Mouse (Mus musculus) MEL (cell line): ENCODE measurements around the gene Gpatch11. TPM values are rescaled to one million over a fixed set of nuclear protein-coding genes. Genes with fewer than 3 reads are reported as not detected.

Experiments used
- DNase-seq: peaks from one replicate; pipeline ENCODE4 v3.0.0; 2011; ENCODE audit warnings: low read depth, low spot score
- H3K27ac ChIP-seq: 2 replicates; pipeline ENCODE4 v1.5.1; 2012; ENCODE audit warnings: low read depth, mild to moderate bottlenecking, control low read depth, low read length, moderate library complexity; ENCODE audit not compliant: control insufficient read depth
- H3K27me3 ChIP-seq, 2 experiments: fragments of 150-350 bp in 1 of 2; sonication (generic) in 1 of 2; 2 replicates each; pipeline ENCODE4 v1.6.1; 2012; ENCODE audit warnings: low read length in 2 of 2, mild to moderate bottlenecking in 2 of 2, improper control_type of control experiment in 1 of 2, moderate library complexity in 1 of 2; ENCODE audit not compliant: insufficient read depth in 2 of 2, control insufficient read depth in 1 of 2
- H3K36me3 ChIP-seq, 2 experiments: 2 replicates each; pipeline ENCODE4 v1.6.1; 2012 to 2014; ENCODE audit warnings: low read length in 2 of 2, improper control_type of control experiment in 1 of 2, inconsistent platforms in 1 of 2, mild to moderate bottlenecking in 1 of 2; ENCODE audit not compliant: insufficient read depth in 2 of 2, control insufficient read depth in 1 of 2
- H3K4me1 ChIP-seq, 2 experiments: fragments of 150-350 bp in 1 of 2; sonication (generic) in 1 of 2; 2 replicates each; pipeline ENCODE4 v1.6.1; 2012; ENCODE audit warnings: low read length in 2 of 2, improper control_type of control experiment in 1 of 2, mild to moderate bottlenecking in 1 of 2; ENCODE audit not compliant: insufficient read depth in 2 of 2, control insufficient read depth in 1 of 2
- H3K4me3 ChIP-seq, 2 experiments: fragments of 150-350 bp in 1 of 2; sonication (generic) in 1 of 2; 2 replicates each; pipeline ENCODE4 v1.5.1; 2012; ENCODE audit warnings: low read depth in 2 of 2, low read length in 2 of 2, mild to moderate bottlenecking in 2 of 2, moderate library complexity in 2 of 2, control low read depth in 1 of 2, improper control_type of control experiment in 1 of 2; ENCODE audit not compliant: control insufficient read depth in 1 of 2, insufficient read depth in 1 of 2
- H3K79me2 ChIP-seq: 2 replicates; pipeline ENCODE4 v1.6.1; 2012; ENCODE audit warnings: mild to moderate bottlenecking, low read length, moderate library complexity; ENCODE audit not compliant: control insufficient read depth, poor library complexity, insufficient read depth
- H3K9ac ChIP-seq: 2 replicates; pipeline ENCODE4 v1.6.1; 2012; ENCODE audit warnings: low read depth, mild to moderate bottlenecking, control low read depth, low read length, moderate library complexity; ENCODE audit not compliant: control insufficient read depth, poor library complexity, severe bottlenecking
- H3K9me3 ChIP-seq: fragments of 150-350 bp; sonication (generic); replicated peaks from 2 replicates; pipeline ENCODE4 v1.6.1; 2012; ENCODE audit warnings: mild to moderate bottlenecking, low read length, improper control_type of control experiment, moderate library complexity; ENCODE audit not compliant: insufficient read depth
- BHLHE40 ChIP-seq: IDR thresholded peaks from 2 replicates; pipeline ENCODE4 v1.6.1; 2012; ENCODE audit warnings: low read depth, mild to moderate bottlenecking, inconsistent platforms, low read length, improper control_type of control experiment, borderline replicate concordance
- CHD2 ChIP-seq: IDR thresholded peaks from 2 replicates; pipeline ENCODE4 v1.6.1; 2011; ENCODE audit warnings: low read length, improper control_type of control experiment
- CTCF ChIP-seq, 3 experiments: IDR thresholded peaks in 2 of 3; conservative IDR thresholded peaks in 1 of 3; 2 replicates each; pipeline ENCODE4 v1.5.1; 2011 to 2012; ENCODE audit warnings: low read length in 3 of 3, low read depth in 2 of 3, mild to moderate bottlenecking in 2 of 3, improper control_type of control experiment in 1 of 3, inconsistent platforms in 1 of 3, mixed read lengths in 1 of 3, moderate library complexity in 1 of 3; ENCODE audit not compliant: control insufficient read depth in 1 of 3, insufficient read depth in 1 of 3, poor library complexity in 1 of 3, severe bottlenecking in 1 of 3
- ELF1 ChIP-seq: IDR thresholded peaks from 2 replicates; pipeline ENCODE4 v1.6.1; 2014; ENCODE audit warnings: low read depth, mild to moderate bottlenecking, inconsistent platforms, low read length, improper control_type of control experiment, moderate library complexity
- ETS1 ChIP-seq: IDR thresholded peaks from 2 replicates; pipeline ENCODE4 v1.6.1; 2012; ENCODE audit warnings: low read depth, mild to moderate bottlenecking, inconsistent platforms, low read length, improper control_type of control experiment, moderate library complexity
- MYB ChIP-seq: IDR thresholded peaks from 2 replicates; pipeline ENCODE4 v1.6.1; 2011; ENCODE audit warnings: mild to moderate bottlenecking, low read depth, low read length, improper control_type of control experiment
- MYC ChIP-seq: IDR thresholded peaks from 2 replicates; pipeline ENCODE4 v1.6.1; 2011; ENCODE audit warnings: low read depth, mild to moderate bottlenecking, low read length, improper control_type of control experiment, moderate library complexity
- RAD21 ChIP-seq: IDR thresholded peaks from 2 replicates; pipeline ENCODE4 v1.6.1; 2011; ENCODE audit warnings: mild to moderate bottlenecking, low read depth, low read length, improper control_type of control experiment
- RCOR1 ChIP-seq: IDR thresholded peaks from 2 replicates; pipeline ENCODE4 v1.6.1; 2012; ENCODE audit warnings: low read depth, mild to moderate bottlenecking, inconsistent platforms, low read length, improper control_type of control experiment
- SMC3 ChIP-seq: IDR thresholded peaks from 2 replicates; pipeline ENCODE4 v1.6.1; 2011; ENCODE audit warnings: low read depth, low read length, improper control_type of control experiment
- USF1 ChIP-seq: IDR thresholded peaks from 2 replicates; pipeline ENCODE4 v1.6.1; 2014; ENCODE audit warnings: low read depth, mild to moderate bottlenecking, inconsistent platforms, low read length, improper control_type of control experiment, moderate library complexity
- ZC3H11A ChIP-seq: IDR thresholded peaks from 2 replicates; pipeline ENCODE4 v1.6.1; 2012; ENCODE audit warnings: low read depth, mild to moderate bottlenecking, inconsistent platforms, low read length, improper control_type of control experiment
- polyA plus RNA-seq, 2 experiments: library from polyadenylated mRNA; stranded (reverse) in 1 of 2; unstranded in 1 of 2; fragments of >175 nt in 1 of 2; fragments of >200 nt in 1 of 2; gene quantifications; 2 replicates each; pipeline versions ENCODE4 v1.2.1 to v1.2.4; 2012; ENCODE audit warnings: low replicate concordance in 2 of 2, low read depth in 1 of 2; ENCODE audit not compliant: insufficient read length in 2 of 2, insufficient read depth in 1 of 2, missing spikeins in 1 of 2
- total RNA-seq: library from RNA; depleted of rRNA; stranded (reverse); fragments of 300-350 nt; gene quantifications from 2 replicates; pipeline ENCODE4 v1.2.3, GENCODE M21; 2012; rRNA removed

Gpatch11 gene
- total and polyA plus RNA-seq, 3 experiments, result 10.3 to 12.4 TPM; not detected in 1

DNA sequence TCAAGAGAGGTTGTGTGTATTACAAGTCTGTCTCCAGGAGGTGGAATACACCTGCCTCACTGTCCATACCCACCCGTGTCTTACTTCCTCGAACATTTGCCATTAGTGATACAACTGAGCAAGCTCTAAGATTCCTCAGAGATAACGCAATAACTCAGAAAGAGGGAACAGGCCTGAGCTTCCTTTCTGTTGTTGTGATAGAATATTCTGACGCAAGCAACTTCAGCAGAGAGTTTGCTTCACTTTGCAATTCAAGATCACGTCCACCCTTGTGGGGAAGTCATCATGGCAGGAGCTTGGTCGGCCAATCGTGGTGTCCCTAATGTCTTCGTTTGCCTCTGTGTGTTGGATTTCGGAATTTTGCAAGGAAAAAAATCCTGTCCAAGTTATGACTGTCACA, 55.7 kb downstream of the Gpatch11 start:
- no peak for TF ChIP-seq ETS1
- no peak for TF ChIP-seq SMC3
- no peak for TF ChIP-seq RCOR1
- no peak for TF ChIP-seq ZC3H11A
- no peak for TF ChIP-seq MYB
- TF ChIP-seq CHD2, result no peak
- Histone ChIP-seq H3K4me3 (no peak overlapping the region), H3K27ac (no peak overlapping the region), H3K9me3 (no peaks in the 10 kb centered on the region), H3K36me3 (no peaks in the 10 kb centered on the region), H3K79me2 (no peaks in the 10 kb centered on the region), H3K9ac (no peak overlapping the region), H3K4me1 (no peaks in the 10 kb centered on the region), H3K27me3 (no peaks in the 10 kb centered on the region)
- DNase-seq, result no peak

DNA sequence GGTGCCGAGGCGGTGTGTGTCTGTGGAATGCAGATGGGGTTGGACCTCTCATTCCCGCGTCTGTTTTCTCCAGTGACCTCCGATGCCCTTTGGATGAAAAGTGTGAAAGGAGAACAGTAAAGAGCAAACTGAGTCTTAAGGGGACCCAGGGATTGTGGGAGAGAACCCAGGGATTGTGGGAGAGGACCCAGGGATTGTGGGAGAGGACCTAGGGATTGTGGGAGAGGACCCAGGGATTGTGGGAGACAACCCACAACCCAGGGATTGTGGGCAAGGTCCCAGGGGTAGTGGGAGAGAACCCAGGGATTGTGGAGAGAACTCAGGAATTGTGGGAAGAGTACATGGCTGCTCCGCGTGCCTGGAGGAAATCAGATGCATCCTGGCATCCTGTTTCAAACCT, 59.6 kb downstream of the Gpatch11 start:
- Histone ChIP-seq H3K4me1 (no peaks in the 10 kb centered on the region), H3K79me2 (no peaks in the 10 kb centered on the region)
- DNase-seq, result no peak
- no peak for TF ChIP-seq USF1
- no peak for TF ChIP-seq BHLHE40
- TF ChIP-seq ZC3H11A, result no peak
- TF ChIP-seq MYC, result no peak
- TF ChIP-seq, all 39 proteins: peak for 0
- H3K36me3 ChIP-seq, result no peaks in the 10 kb centered on the region
- no peak overlapping the region for H3K4me3 ChIP-seq
- no peaks in the 10 kb centered on the region for H3K27me3 ChIP-seq
- H3K9ac ChIP-seq, result no peak overlapping the region
- no peaks in the 10 kb centered on the region for H3K9me3 ChIP-seq
- no peak overlapping the region for H3K27ac ChIP-seq

DNA sequence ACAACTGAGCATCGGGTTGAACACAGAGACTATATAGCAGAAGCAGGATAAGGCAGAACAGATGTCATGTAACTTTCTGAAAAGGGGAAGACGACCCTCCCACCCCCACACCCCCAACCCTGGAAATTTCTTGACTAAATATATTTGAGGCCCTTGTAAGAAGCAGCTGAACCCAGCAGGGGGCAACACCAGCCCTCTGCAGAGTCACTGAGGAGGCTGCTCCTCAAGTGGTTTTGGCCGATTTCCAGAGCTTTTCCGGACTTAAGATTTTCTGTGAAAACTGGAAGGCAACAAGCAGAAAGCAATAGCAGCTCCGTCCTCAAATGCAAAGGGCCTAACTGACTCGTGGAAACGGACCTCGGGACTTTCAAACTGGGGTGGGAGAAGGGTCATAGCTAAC, 60.0 kb downstream of the Gpatch11 start:
- Histone ChIP-seq H3K9ac (no peak overlapping the region), H3K27me3 (no peaks in the 10 kb centered on the region), H3K9me3 (no peaks in the 10 kb centered on the region), H3K4me1 (no peaks in the 10 kb centered on the region), H3K4me3 (peak overlapping the region; percentile 5 to 20; a peak in 2 of 4 replicates), H3K79me2 (no peaks in the 10 kb centered on the region), H3K27ac (no peak overlapping the region), H3K36me3 (no peaks in the 10 kb centered on the region)
- no peak for TF ChIP-seq BHLHE40
- peak; percentile 62 for TF ChIP-seq ZC3H11A
- peak; percentile 40 to 77 (median 64) for TF ChIP-seq CTCF (IDR thresholded peaks at IDR 0.05 in 2 of 3, conservative IDR thresholded peaks at IDR 0.05 in 1 of 3; ENCODE audit: control insufficient read depth in 1 of 3, insufficient read depth in 1 of 3, low read depth in 2 of 3, low read length in 3 of 3, poor library complexity in 1 of 3, severe bottlenecking in 1 of 3)
- peak; percentile 71 for TF ChIP-seq SMC3
- peak; percentile 76 for TF ChIP-seq RAD21
- TF ChIP-seq ELF1, result no peak
- DNase-seq, result peak; percentile 80

Other genes starting within 250 kb of the Gpatch11 start
- gene Strn, start 98.4 kb upstream of the Gpatch11 start, total RNA-seq, result 10.2 and 13.4 TPM in 2 replicates
- 10 to 100 TPM in 1 of 2 experiments, not detected in 1; 13.9 TPM for gene Strn, start 98.4 kb upstream of the Gpatch11 start, polyA plus RNA-seq
- gene Heatr5b, start 203 bp upstream of the Gpatch11 start, total RNA-seq, result 9.8 and 10.4 TPM in 2 replicates
- 10 to 100 TPM in 1 of 2 experiments, not detected in 1; 19.9 TPM for gene Heatr5b, start 203 bp upstream of the Gpatch11 start, polyA plus RNA-seq
- 10.2 and 14.1 TPM in 2 replicates for gene Eif2ak2, start 47.0 kb downstream of the Gpatch11 start, total RNA-seq
- gene Eif2ak2, start 47.0 kb downstream of the Gpatch11 start, polyA plus RNA-seq, result 10 to 100 TPM in 1 of 2 experiments, not detected in 1; 18.1 TPM
- gene Sult6b1, start 71.4 kb downstream of the Gpatch11 start, total RNA-seq, result not detected in 2 replicates
- under 1 TPM in 1 of 2 experiments, not detected in 1; 0.29 TPM for gene Sult6b1, start 71.4 kb downstream of the Gpatch11 start, polyA plus RNA-seq
- 18.1 and 18.9 TPM in 2 replicates for gene Cebpzos, start 80.9 kb downstream of the Gpatch11 start, total RNA-seq
- 10 to 100 TPM in 1 of 2 experiments, not detected in 1; 30.2 TPM for gene Cebpzos, start 80.9 kb downstream of the Gpatch11 start, polyA plus RNA-seq
- gene Cebpz, start 101.5 kb downstream of the Gpatch11 start, total RNA-seq, result 72.2 and 80.7 TPM in 2 replicates
- gene Cebpz, start 101.5 kb downstream of the Gpatch11 start, polyA plus RNA-seq, result 100 to 1,000 TPM in 1 of 2 experiments, 10 to 100 TPM in 1; 69.9 to 128 TPM
- 22.6 TPM in 2 replicates for gene Ndufaf7, start 101.6 kb downstream of the Gpatch11 start, total RNA-seq
- gene Ndufaf7, start 101.6 kb downstream of the Gpatch11 start, polyA plus RNA-seq, result 10 to 100 TPM in 1 of 2 experiments, not detected in 1; 29.3 TPM
- 4.8 TPM in 2 replicates for gene Prkd3, start 185.2 kb downstream of the Gpatch11 start, total RNA-seq
- gene Prkd3, start 185.2 kb downstream of the Gpatch11 start, polyA plus RNA-seq, result 1 to 10 TPM in 1 of 2 experiments, not detected in 1; 5.7 TPM
- gene Qpct, start 216.3 kb downstream of the Gpatch11 start, total RNA-seq, result not detected in 2 replicates
- gene Qpct, start 216.3 kb downstream of the Gpatch11 start, polyA plus RNA-seq, result not detected